Mouse (Mus musculus) cortical plate, adult 2 months (tissue): Measurements from ENCODE around the gene Oaz2.

Experiments used
- CTCF ChIP-seq: fragments of 200-500 bp; IDR thresholded peaks from 2 replicates; pipeline ENCODE4 v1.5.1; 2011; ENCODE audit warnings: mild to moderate bottlenecking, control low read depth, low read length; ENCODE audit not compliant: insufficient read depth; ENCODE audit errors: extremely low read depth
- POLR2A ChIP-seq: fragments of 200-500 bp; IDR thresholded peaks from 2 replicates; pipeline ENCODE4 v1.6.1; 2011; ENCODE audit warnings: mild to moderate bottlenecking, low read length, control low read depth; ENCODE audit not compliant: insufficient read depth; ENCODE audit errors: extremely low read depth

DNA sequence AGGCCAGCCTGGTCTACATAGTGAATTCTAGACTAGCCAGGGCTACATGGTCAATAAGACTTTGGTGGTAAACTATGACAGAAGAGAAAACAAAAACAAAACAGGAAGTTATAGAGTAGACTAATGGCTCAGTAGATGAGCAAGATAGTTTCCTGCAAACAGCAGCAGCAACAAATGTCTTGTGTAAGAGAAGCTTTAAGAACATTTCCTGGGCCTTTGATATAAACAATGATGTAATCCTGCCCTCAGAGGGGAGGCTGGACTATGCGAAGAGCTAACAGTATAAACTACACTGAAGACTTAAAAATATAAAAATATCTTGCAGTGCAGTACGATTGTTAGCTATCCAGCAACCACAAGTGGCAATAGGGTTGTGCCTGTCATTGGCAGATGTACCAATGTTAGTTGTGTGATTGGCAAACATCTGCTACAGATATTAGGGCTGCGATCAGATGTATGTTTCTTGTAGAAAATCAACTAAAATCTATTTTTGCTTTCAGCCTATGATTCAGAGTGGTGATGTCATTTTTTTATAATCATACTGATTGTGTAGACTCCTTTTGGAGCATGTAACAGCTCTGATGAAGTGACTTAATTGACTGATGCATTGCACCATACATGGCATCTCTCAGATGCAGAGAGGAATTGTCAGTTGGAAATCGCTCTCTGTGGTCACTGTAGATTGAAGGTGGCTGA lies 13.3 kb downstream of the Oaz2 start:
- TF ChIP-seq CTCF, result no peak
- no peak for TF ChIP-seq POLR2A
